Comparison of ENCODE assay signal across 8 mouse cellular contexts in genomic region chr5:115349225-115349555, GRCm38 (mm10). TPM values are rescaled to one million over a fixed set of nuclear protein-coding genes. Genes with fewer than 3 reads are reported as not detected.
A peak's percentile ranks its signal among the peaks of the same experiment; 100 is the strongest.
DNase-seq lines count a peak whose midpoint lies in the region; ATAC-seq and TF ChIP-seq lines count a peak whose summit lies in the region.

No protein-coding gene starts in this region.

- H3K9ac ChIP-seq in lung, embryonic 14.5 days, result peak overlapping the region; percentile 71
- H3K9ac ChIP-seq in limb, embryonic 14.5 days (ENCODE audit: low read depth, low read length, severe bottlenecking), result peak overlapping the region; percentile 58

- H3K9me3 ChIP-seq in lung, embryonic 14.5 days (ENCODE audit: low read depth, low read length), result no peaks in the 10 kb centered on the region; the same call in 1 of the 2 replicates
- H3K9me3 ChIP-seq in limb, embryonic 14.5 days (ENCODE audit: control insufficient read depth, low read length), result no peaks in the 10 kb centered on the region

- TF ChIP-seq POLR2A in limb, embryonic 14.5 days (IDR thresholded peaks at IDR 0.05; ENCODE audit: borderline replicate concordance, extremely low read depth, insufficient read depth, insufficient read length), result no peak
- TF ChIP-seq POLR2A in small intestine, adult 2 months (IDR thresholded peaks at IDR 0.05; ENCODE audit: low read depth, low read length), result no peak

- no peak; the same call in 1 of the 2 replicates for ATAC-seq in lung, embryonic 14.5 days (ENCODE audit: insufficient read depth)
- ATAC-seq in erythroid progenitor cell, adult 5-6 weeks (replicated peaks; ENCODE audit: low FRiP score, poor library complexity, severe bottlenecking), result peak; percentile 55
- no peak; the same call in 1 of the 2 replicates for ATAC-seq in limb, embryonic 14.5 days (ENCODE audit: low FRiP score, low read depth)

- peak overlapping the region; percentile 67 for H3K27ac ChIP-seq in lung, embryonic 14.5 days (ENCODE audit: low read depth)
- H3K27ac ChIP-seq in limb, embryonic 14.5 days (replicated peaks; ENCODE audit: low read depth, low read length), result peak overlapping the region; percentile 45; the same call in 1 of the 2 replicates
- peak overlapping the region; percentile 67 for H3K27ac ChIP-seq in small intestine, adult 2 months (ENCODE audit: insufficient read depth, low read depth, low read length)

- intact Hi-C loops in gastrocnemius, postnatal 36 days (cut with DNase I), result loop anchor here (5.0 to 10.0 kb wide), 2 partner anchors 72 to 164 kb away; partner anchors contain the start of gene Coq5

- no peaks in the 10 kb centered on the region for H3K27me3 ChIP-seq in lung, embryonic 14.5 days (ENCODE audit: insufficient read depth, low read length)
- H3K27me3 ChIP-seq in limb, embryonic 14.5 days (ENCODE audit: control insufficient read depth, insufficient read depth, low read length), result no peaks in the 10 kb centered on the region
- H3K27me3 ChIP-seq in small intestine, adult 2 months (ENCODE audit: control insufficient read depth, insufficient read depth, low read length), result no peaks in the 10 kb centered on the region

- H3K36me3 ChIP-seq in lung, embryonic 14.5 days (ENCODE audit: insufficient read depth), result peaks cover 24% of the 10 kb centered on the region
- peaks cover 21% of the 10 kb centered on the region for H3K36me3 ChIP-seq in limb, embryonic 14.5 days (ENCODE audit: control insufficient read depth, insufficient read depth, low read length)
- H3K36me3 ChIP-seq in small intestine, adult 2 months (ENCODE audit: control insufficient read depth, insufficient read depth, low read length), result peaks cover 18% of the 10 kb centered on the region

- DNase-seq in lung, embryonic 14.5 days, result no peak
- no peak for DNase-seq in lung, postnatal 36 days
- no peak for DNase-seq in limb, embryonic 14.5 days (ENCODE audit: low spot score)
- no peak for DNase-seq in right cerebral cortex, postnatal 4 days
- no peak for DNase-seq in gastrocnemius, postnatal 36 days
- DNase-seq in cerebellum, adult 11-12 months, result no peak

- WGBS in lung, embryonic 14.5 days, result 1% methylated on average over 18 of the region's 18 CpGs
- WGBS in limb, embryonic 14.5 days, result under 1% methylated on average over 18 of the region's 18 CpGs
- under 1% methylated on average over 18 of the region's 18 CpGs for WGBS in small intestine, adult 2 months

- TF ChIP-seq CTCF in lung, embryonic 14.5 days (IDR thresholded peaks at IDR 0.05; ENCODE audit: low read depth), result no peak
- TF ChIP-seq CTCF in small intestine, adult 2 months (IDR thresholded peaks at IDR 0.05; ENCODE audit: extremely low read depth, insufficient read length, insufficient replicate concordance, low read depth, low read length), result 0 out of 2 replicates have a peak, but pooled peaks have one; percentile 24

- peak overlapping the region; percentile 87 for H3K4me2 ChIP-seq in lung, embryonic 14.5 days
- peak overlapping the region; percentile 77 for H3K4me2 ChIP-seq in limb, embryonic 14.5 days (replicated peaks; ENCODE audit: low read depth, low read length, severe bottlenecking)

- H3K4me1 ChIP-seq in lung, embryonic 14.5 days (ENCODE audit: insufficient read depth), result peaks cover 4% of the 10 kb centered on the region; the same call in 1 of the 2 replicates
- peaks cover 8% of the 10 kb centered on the region; the same call in 1 of the 2 replicates for H3K4me1 ChIP-seq in limb, embryonic 14.5 days (ENCODE audit: control insufficient read depth, insufficient read depth, low read length)
- H3K4me1 ChIP-seq in small intestine, adult 2 months (ENCODE audit: control insufficient read depth, insufficient read depth, insufficient read length, low read length), result peaks cover 5% of the 10 kb centered on the region; the same call in 1 of the 2 replicates

- H3K4me3 ChIP-seq in lung, embryonic 14.5 days (ENCODE audit: low read depth, low read length), result peak overlapping the region; percentile 91
- peak overlapping the region; percentile 88 for H3K4me3 ChIP-seq in limb, embryonic 14.5 days (replicated peaks; ENCODE audit: low read length)
- H3K4me3 ChIP-seq in small intestine, adult 2 months (ENCODE audit: low read depth, low read length), result peak overlapping the region; percentile 97

RNA-seq across cellular contexts. Expression of gene Cox6a1, which starts 0.4 kb away (rescaled TPM):
- 842 and 846 TPM in 2 replicates for polyA plus RNA-seq in lung, embryonic 14.5 days (2014; fragmentation: Nextera tagmentation; extraction: Ambion mirVana)
- total RNA-seq in erythroid progenitor cell, adult 5-6 weeks (2015; ENCODE audit: low replicate concordance), result 265 and 340 TPM in 2 replicates
- total RNA-seq in erythroid progenitor cell, adult 5-6 weeks (2017; ENCODE audit: low replicate concordance), result 55.4 and 95.0 TPM in 2 replicates
- 902 and 1,086 TPM in 2 replicates for polyA plus RNA-seq in limb, embryonic 14.5 days (2012; rRNA removed)
- polyA plus RNA-seq in limb, embryonic 14.5 days (2014; fragmentation: Nextera tagmentation; extraction: Ambion mirVana), result 766 and 836 TPM in 2 replicates
- 6,016 and 7,190 TPM in 2 replicates for polyA plus RNA-seq in small intestine, adult 2 months (2012; rRNA removed)
- total RNA-seq in gastrocnemius, postnatal 36 days (2021), result 10 to 100 TPM; 49.7 to 56.1 TPM

RNA-seq across cellular contexts. Expression of gene Triap1, which starts 8.2 kb away (rescaled TPM):
- polyA plus RNA-seq in lung, embryonic 14.5 days (2014; fragmentation: Nextera tagmentation; extraction: Ambion mirVana), result 61.9 and 62.6 TPM in 2 replicates
- 19.3 and 19.8 TPM in 2 replicates for total RNA-seq in erythroid progenitor cell, adult 5-6 weeks (2015; ENCODE audit: low replicate concordance)
- 3.2 and 8.5 TPM in 2 replicates for total RNA-seq in erythroid progenitor cell, adult 5-6 weeks (2017; ENCODE audit: low replicate concordance)
- polyA plus RNA-seq in limb, embryonic 14.5 days (2012; rRNA removed), result 27.6 and 28.7 TPM in 2 replicates
- polyA plus RNA-seq in limb, embryonic 14.5 days (2014; fragmentation: Nextera tagmentation; extraction: Ambion mirVana), result 61.7 and 62.2 TPM in 2 replicates
- polyA plus RNA-seq in small intestine, adult 2 months (2012; rRNA removed), result 3.2 and 5.9 TPM in 2 replicates
- total RNA-seq in gastrocnemius, postnatal 36 days (2021), result 10 to 100 TPM; 16.5 to 19.4 TPM

RNA-seq across cellular contexts. Expression of gene Gatc, which starts 8.2 kb away (rescaled TPM):
- 35.0 and 37.5 TPM in 2 replicates for polyA plus RNA-seq in lung, embryonic 14.5 days (2014; fragmentation: Nextera tagmentation; extraction: Ambion mirVana)
- 25.6 and 32.3 TPM in 2 replicates for total RNA-seq in erythroid progenitor cell, adult 5-6 weeks (2015; ENCODE audit: low replicate concordance)
- 6.4 and 10.9 TPM in 2 replicates for total RNA-seq in erythroid progenitor cell, adult 5-6 weeks (2017; ENCODE audit: low replicate concordance)
- polyA plus RNA-seq in limb, embryonic 14.5 days (2012; rRNA removed), result 23.7 TPM in 2 replicates
- polyA plus RNA-seq in limb, embryonic 14.5 days (2014; fragmentation: Nextera tagmentation; extraction: Ambion mirVana), result 29.6 and 33.3 TPM in 2 replicates
- 3.3 and 6.0 TPM in 2 replicates for polyA plus RNA-seq in small intestine, adult 2 months (2012; rRNA removed)
- 10 to 100 TPM; 22.0 to 22.2 TPM for total RNA-seq in gastrocnemius, postnatal 36 days (2021)

RNA-seq across cellular contexts. Expression of gene Srsf9, which starts 22.2 kb away (rescaled TPM):
- 286 and 291 TPM in 2 replicates for polyA plus RNA-seq in lung, embryonic 14.5 days (2014; fragmentation: Nextera tagmentation; extraction: Ambion mirVana)
- 26.8 and 36.4 TPM in 2 replicates for total RNA-seq in erythroid progenitor cell, adult 5-6 weeks (2015; ENCODE audit: low replicate concordance)
- total RNA-seq in erythroid progenitor cell, adult 5-6 weeks (2017; ENCODE audit: low replicate concordance), result 45.7 and 86.4 TPM in 2 replicates
- polyA plus RNA-seq in limb, embryonic 14.5 days (2012; rRNA removed), result 132 and 137 TPM in 2 replicates
- 252 and 271 TPM in 2 replicates for polyA plus RNA-seq in limb, embryonic 14.5 days (2014; fragmentation: Nextera tagmentation; extraction: Ambion mirVana)
- 16.9 and 38.0 TPM in 2 replicates for polyA plus RNA-seq in small intestine, adult 2 months (2012; rRNA removed)
- 10 to 100 TPM; 10.7 to 11.0 TPM for total RNA-seq in gastrocnemius, postnatal 36 days (2021)

RNA-seq across cellular contexts. Expression of gene Dynll1, which starts 48.4 kb away (rescaled TPM):
- 1,568 and 1,614 TPM in 2 replicates for polyA plus RNA-seq in lung, embryonic 14.5 days (2014; fragmentation: Nextera tagmentation; extraction: Ambion mirVana)
- 310 and 338 TPM in 2 replicates for total RNA-seq in erythroid progenitor cell, adult 5-6 weeks (2015; ENCODE audit: low replicate concordance)
- 98.2 and 201 TPM in 2 replicates for total RNA-seq in erythroid progenitor cell, adult 5-6 weeks (2017; ENCODE audit: low replicate concordance)
- 503 and 1,052 TPM in 2 replicates for polyA plus RNA-seq in limb, embryonic 14.5 days (2012; rRNA removed)
- 1,814 and 1,833 TPM in 2 replicates for polyA plus RNA-seq in limb, embryonic 14.5 days (2014; fragmentation: Nextera tagmentation; extraction: Ambion mirVana)
- polyA plus RNA-seq in small intestine, adult 2 months (2012; rRNA removed), result 54.5 and 78.1 TPM in 2 replicates
- total RNA-seq in gastrocnemius, postnatal 36 days (2021), result 10 to 100 TPM; 51.5 to 76.5 TPM
